Mouse (Mus musculus): ENCODE measurements around the gene Noxa1. TPM values are rescaled to one million over a fixed set of nuclear protein-coding genes. Genes with fewer than 3 reads are reported as not detected.

Gene Noxa1
- total RNA-seq, 2 experiments from 2014 or later: not detected

GRCm38 (mm10) chr2:25087842-25088241, 7.1 kb downstream of the Noxa1 start:
- Histone ChIP-seq H3K4me3 (no peak overlapping the region), H3K27ac (no peak overlapping the region)
- DNase-seq: no peak
- intact Hi-C loops (cut with DNase I): no loop called here
- no peak for TF ChIP-seq CTCF (IDR thresholded peaks at IDR 0.05)

GRCm38 (mm10) chr2:25085571-25085970, 9.4 kb downstream of the Noxa1 start:
- intact Hi-C loops (cut with DNase I): no loop called here
- no peak overlapping the region for H3K27ac ChIP-seq
- DNase-seq: no peak
- no peak for TF ChIP-seq CTCF (IDR thresholded peaks at IDR 0.05)
- H3K4me3 ChIP-seq: no peak overlapping the region

GRCm38 (mm10) chr2:25083697-25084096, 11.3 kb downstream of the Noxa1 start:
- Histone ChIP-seq H3K4me3 (no peak overlapping the region), H3K27ac (no peak overlapping the region)
- intact Hi-C loops (cut with DNase I): no loop called here
- TF ChIP-seq CTCF (IDR thresholded peaks at IDR 0.05): no peak
- DNase-seq: no peak

GRCm38 (mm10) chr2:25080076-25080475, 14.9 kb downstream of the Noxa1 start, which contains the start of gene Entpd8:
Gene Entpd8 (plus strand): TSS chr2:25080304.
- intact Hi-C loops (cut with DNase I): no loop called here
- Histone ChIP-seq H3K4me3 (no peak within 1 kb of the TSS), H3K27ac (no peak within 1 kb of the TSS)
- TF ChIP-seq CTCF (IDR thresholded peaks at IDR 0.05): no peak
- no peak for DNase-seq

GRCm38 (mm10) chr2:25078967-25079366, 16.0 kb downstream of the Noxa1 start:
- Histone ChIP-seq H3K27ac (no peak overlapping the region), H3K4me3 (no peak overlapping the region)
- TF ChIP-seq CTCF (IDR thresholded peaks at IDR 0.05): no peak
- no peak for DNase-seq
- intact Hi-C loops (cut with DNase I): no loop called here

GRCm38 (mm10) chr2:25075506-25075905, 19.4 kb downstream of the Noxa1 start:
- H3K27ac ChIP-seq: no peak overlapping the region
- H3K4me3 ChIP-seq: no peak overlapping the region
- intact Hi-C loops (cut with DNase I): no loop called here
- TF ChIP-seq CTCF (IDR thresholded peaks at IDR 0.05): no peak
- peak; percentile 41 for DNase-seq

- DNase-seq: no peak
- intact Hi-C loops (cut with DNase I): no loop called here
- TF ChIP-seq CTCF (IDR thresholded peaks at IDR 0.05): no peak; the same call in 1 of the 2 replicates
- H3K4me3 ChIP-seq: no peak overlapping the region
- H3K27ac ChIP-seq: no peak overlapping the region
Observed at GRCm38 (mm10) chr2:25072398-25072797, 22.6 kb downstream of the Noxa1 start.

GRCm38 (mm10) chr2:25069537-25069936, 25.4 kb downstream of the Noxa1 start:
- TF ChIP-seq CTCF (IDR thresholded peaks at IDR 0.05): no peak
- Histone ChIP-seq H3K27ac (no peak overlapping the region), H3K4me3 (no peak overlapping the region)
- DNase-seq: no peak
- intact Hi-C loops (cut with DNase I): no loop called here

GRCm38 (mm10) chr2:25066552-25066951, 28.4 kb downstream of the Noxa1 start:
- H3K4me3 ChIP-seq: no peak overlapping the region
- H3K27ac ChIP-seq: no peak overlapping the region
- no peak for DNase-seq
- intact Hi-C loops (cut with DNase I): no loop called here
- TF ChIP-seq CTCF (IDR thresholded peaks at IDR 0.05): no peak

- TF ChIP-seq CTCF (IDR thresholded peaks at IDR 0.05): no peak
- no peak overlapping the region for H3K4me3 ChIP-seq
- no peak for DNase-seq
- intact Hi-C loops (cut with DNase I): no loop called here
- no peak overlapping the region for H3K27ac ChIP-seq
Observed at GRCm38 (mm10) chr2:25065537-25065936, 29.4 kb downstream of the Noxa1 start.

- no peak for DNase-seq
- intact Hi-C loops (cut with DNase I): no loop called here
- no peak for TF ChIP-seq CTCF (IDR thresholded peaks at IDR 0.05)
- Histone ChIP-seq H3K27ac (no peak overlapping the region), H3K4me3 (no peak overlapping the region)
Observed at GRCm38 (mm10) chr2:25064285-25064684, 30.7 kb downstream of the Noxa1 start.

GRCm38 (mm10) chr2:25063523-25063922, 31.4 kb downstream of the Noxa1 start:
- no peak overlapping the region for H3K27ac ChIP-seq
- no peak for TF ChIP-seq CTCF (IDR thresholded peaks at IDR 0.05)
- no peak for DNase-seq
- intact Hi-C loops (cut with DNase I): no loop called here
- no peak overlapping the region for H3K4me3 ChIP-seq

- intact Hi-C loops (cut with DNase I): no loop called here
- no peak for DNase-seq
- no peak for TF ChIP-seq CTCF (IDR thresholded peaks at IDR 0.05)
- H3K4me3 ChIP-seq: no peak overlapping the region
- H3K27ac ChIP-seq: no peak overlapping the region
Observed at GRCm38 (mm10) chr2:25058926-25059325, 36.0 kb downstream of the Noxa1 start.

GRCm38 (mm10) chr2:25055409-25056155, 39.4 kb downstream of the Noxa1 start:
- intact Hi-C loops (cut with DNase I): no loop called here
- no peak for TF ChIP-seq CTCF (IDR thresholded peaks at IDR 0.05)
- Histone ChIP-seq H3K27ac (no peak overlapping the region), H3K4me3 (peak overlapping the region; percentile 73)
- DNase-seq: no peak

All from gastrocnemius, adult 2 months (tissue).